Mouse (Mus musculus) inflammation-experienced regulatory T-cells, adult 6 months (primary cell): ENCODE data around the gene Lamc3. TPM values are rescaled to one million over a fixed set of nuclear protein-coding genes. Genes with fewer than 3 reads are reported as not detected.

Experiments
- ATAC-seq: one replicate; pipeline ENCODE4 v1.8.0; 2017
- polyA plus RNA-seq, 3 experiments: library from polyadenylated mRNA; unstranded; fragments of 100-300 nt; shearing (Covaris generic); gene quantifications; one replicate each; pipeline ENCODE4 v1.2.1; 2017

Lamc3 gene
- polyA plus RNA-seq, 3 experiments from 2014 or later = not detected

GRCm38 (mm10) chr2:31987774-31988173 lies 100.7 kb downstream of the Lamc3 start:
- ATAC-seq = no peak

- ATAC-seq = no peak
Observed at GRCm38 (mm10) chr2:31990961-31991360, 103.9 kb downstream of the Lamc3 start.

- ATAC-seq = no peak
Observed at GRCm38 (mm10) chr2:31994896-31995295, 107.8 kb downstream of the Lamc3 start.

- ATAC-seq = no peak
Observed at GRCm38 (mm10) chr2:31996060-31996459, 109.0 kb downstream of the Lamc3 start.

Other genes with a start within 250 kb of the Lamc3 start
- gene Prdm12, start 247.3 kb upstream of the Lamc3 start, polyA plus RNA-seq = not detected
- 10 to 100 TPM; 31.9 to 50.4 (median 42.6) TPM for gene Exosc2, start 216.6 kb upstream of the Lamc3 start, polyA plus RNA-seq
- gene Abl1, start 198.9 kb upstream of the Lamc3 start, polyA plus RNA-seq = 1 to 10 TPM; 5.0 to 9.4 (median 7.2) TPM
- 1 to 10 TPM in 1 of 3 experiments, under 1 TPM in 2; 0.60 to 1.1 (median 0.79) TPM for gene Qrfp, start 76.7 kb upstream of the Lamc3 start, polyA plus RNA-seq
- gene Fibcd1, start 41.3 kb upstream of the Lamc3 start, polyA plus RNA-seq = under 1 TPM in 1 of 3 experiments, not detected in 2; 0.22 TPM
- 1 to 10 TPM in 1 of 3 experiments, not detected in 2; 1.4 TPM for gene Aif1l, start 62.8 kb downstream of the Lamc3 start, polyA plus RNA-seq
- gene Nup214, start 87.1 kb downstream of the Lamc3 start, polyA plus RNA-seq = 100 to 1,000 TPM in 1 of 3 experiments, 10 to 100 TPM in 2; 75.0 to 105 (median 96.0) TPM
- 10 to 100 TPM; 21.3 to 26.7 (median 22.5) TPM for gene Fam78a, start 197.6 kb downstream of the Lamc3 start, polyA plus RNA-seq
- not detected for gene Plpp7, start 208.2 kb downstream of the Lamc3 start, polyA plus RNA-seq